Mouse (Mus musculus) megakaryocyte progenitor cell, adult 5-6 weeks (primary cell): ENCODE measurements around the gene Alkbh3. TPM values are rescaled to one million over a fixed set of nuclear protein-coding genes. Genes with fewer than 3 reads are reported as not detected.

ENCODE experiments used
- ATAC-seq: replicated peaks from 2 replicates; pipeline ENCODE4 v1.8.0; 2016; ENCODE audit warnings: mild to moderate bottlenecking, moderate TSS enrichment, inconsistent platforms; ENCODE audit not compliant: poor library complexity
- total RNA-seq, 2 experiments: library from RNA; stranded (forward) in 1 of 2; stranded (reverse) in 1 of 2; fragments of 157-497, 149-512 nt in 1 of 2; fragments of 200-1000 nt in 1 of 2; gene quantifications; 2 replicates each; pipeline versions ENCODE4 v1.2.3 to v1.2.4; 2015 to 2017

The Alkbh3 gene
- total RNA-seq (2015) (58.3 and 101 TPM in 2 replicates), total RNA-seq (2017) (25.2 and 35.2 TPM in 2 replicates)

DNA sequence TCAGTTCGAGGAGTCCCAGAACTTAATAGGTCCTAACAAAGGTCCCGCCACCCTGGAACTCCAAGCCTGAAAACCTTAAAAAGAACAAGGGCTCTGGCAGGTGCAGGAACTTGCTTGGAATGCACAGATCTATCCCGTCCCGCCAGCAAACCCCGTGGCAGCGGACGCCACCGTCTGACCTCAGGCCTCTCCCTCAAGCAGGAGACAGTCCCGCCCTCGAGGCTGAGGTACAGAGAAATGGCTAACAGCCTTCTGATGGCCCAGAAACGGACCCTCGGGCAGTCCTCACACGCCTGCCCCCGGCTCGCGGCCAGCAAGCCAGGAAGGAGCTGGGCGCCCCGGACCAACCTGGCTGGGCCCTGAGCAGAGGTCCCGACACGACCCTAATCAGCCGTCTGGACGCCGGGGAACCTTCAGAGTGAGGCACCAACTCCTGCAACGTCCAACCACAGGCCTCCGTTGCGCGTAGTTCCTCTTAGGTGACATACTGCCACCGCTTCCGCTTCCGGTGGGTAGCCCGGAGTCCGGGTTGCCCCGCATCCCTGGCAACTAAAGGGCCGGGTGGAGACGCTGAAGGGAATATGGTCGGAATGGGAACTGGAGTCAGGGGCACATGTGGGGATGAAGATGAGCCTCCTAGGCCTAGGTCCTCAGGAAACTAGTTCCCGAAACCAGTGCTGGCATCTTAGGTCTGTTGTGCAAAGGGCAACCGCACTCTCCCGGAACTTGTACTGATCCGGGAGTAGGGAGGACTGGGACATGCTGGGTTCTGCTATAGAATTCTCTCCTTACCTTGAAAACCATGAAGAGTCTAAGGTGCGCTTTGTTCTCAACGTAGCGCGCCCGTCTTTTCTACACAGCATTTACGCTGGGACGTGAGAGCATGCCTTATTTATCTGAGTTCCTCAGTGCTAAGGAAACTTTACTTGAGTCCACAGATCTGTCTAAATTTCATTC, at the start of gene Alkbh3:
Gene Alkbh3 (minus strand): TSS at position 473 of the 957 bp plus-strand sequence.
- peak; percentile 100 for ATAC-seq

DNA sequence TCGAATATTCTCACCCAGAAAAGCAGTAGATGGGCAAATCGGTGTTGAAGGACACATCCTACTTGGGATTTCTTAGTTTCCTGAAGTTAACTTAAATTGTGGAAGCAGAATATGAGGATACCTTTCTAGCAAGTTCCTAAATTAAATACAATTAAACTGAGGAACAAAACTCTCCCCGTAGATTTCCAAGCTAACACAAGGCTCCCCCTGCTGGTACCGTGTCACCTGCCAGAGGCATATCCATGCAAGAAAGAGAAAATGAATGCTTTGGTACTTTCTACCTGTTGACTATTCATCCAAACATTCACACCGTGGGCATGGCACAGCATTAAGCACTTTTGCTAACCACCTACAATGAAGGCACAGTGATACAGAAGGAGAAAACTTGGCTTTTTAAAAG, 48.9 kb upstream of the Alkbh3 start:
- no peak for ATAC-seq

DNA sequence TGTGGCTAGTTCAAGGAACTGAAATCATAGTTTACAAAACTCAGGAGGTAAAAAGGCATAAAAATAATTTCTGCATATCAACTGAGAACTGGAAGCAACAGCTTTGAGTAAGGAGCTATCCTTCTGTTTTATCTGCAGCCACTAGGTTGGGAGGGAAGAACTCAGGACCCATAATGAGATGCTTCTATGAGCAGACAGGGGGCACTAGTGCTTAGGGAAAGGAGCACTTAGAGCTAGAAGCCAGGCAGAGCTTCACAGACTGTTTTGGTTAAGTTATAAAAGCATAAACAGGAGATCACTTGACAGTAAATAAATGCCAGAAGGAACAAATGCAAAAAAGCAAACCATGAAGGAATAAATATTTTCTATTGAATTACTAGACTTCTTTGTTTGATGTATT, 44.2 kb upstream of the Alkbh3 start:
- ATAC-seq, result peak; percentile 94

DNA sequence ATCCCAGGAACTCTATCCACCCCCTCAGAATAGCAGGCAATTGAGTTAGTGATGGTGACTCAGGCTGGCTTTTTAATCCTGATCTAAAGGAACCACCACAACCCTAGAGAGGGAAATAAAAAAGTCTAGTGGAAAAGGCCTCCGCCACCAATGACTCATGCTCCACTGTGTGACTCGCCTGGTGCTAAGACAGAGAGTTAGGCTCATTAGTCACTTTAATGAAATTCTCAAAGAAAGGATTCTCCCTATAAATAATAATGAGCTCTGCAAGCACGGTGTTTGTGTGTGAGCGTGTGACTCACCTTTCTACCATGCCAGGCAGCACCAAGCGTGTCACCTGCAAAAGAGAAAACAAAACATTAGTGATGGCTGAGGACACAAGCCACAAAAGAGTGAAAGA, 41.3 kb upstream of the Alkbh3 start:
- ATAC-seq, result no peak

DNA sequence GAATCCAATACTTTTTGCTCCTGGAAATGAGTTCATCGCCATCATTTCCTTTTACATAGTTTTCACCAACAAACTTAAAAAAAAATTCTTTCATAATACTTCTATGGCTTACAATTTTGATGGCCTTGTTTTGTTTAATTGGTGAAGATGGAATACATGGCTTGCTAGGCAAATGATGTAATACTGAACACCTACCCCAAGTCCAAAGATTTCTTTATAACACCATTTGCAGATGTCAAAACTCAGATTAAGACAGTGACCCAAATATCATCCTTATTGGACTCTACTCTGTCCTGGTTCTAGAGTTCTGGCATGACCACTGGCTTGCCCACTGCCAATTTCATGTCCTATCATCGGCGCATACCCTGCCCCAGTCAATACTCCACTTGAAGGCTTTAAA, 40.3 kb upstream of the Alkbh3 start:
- no peak for ATAC-seq

DNA sequence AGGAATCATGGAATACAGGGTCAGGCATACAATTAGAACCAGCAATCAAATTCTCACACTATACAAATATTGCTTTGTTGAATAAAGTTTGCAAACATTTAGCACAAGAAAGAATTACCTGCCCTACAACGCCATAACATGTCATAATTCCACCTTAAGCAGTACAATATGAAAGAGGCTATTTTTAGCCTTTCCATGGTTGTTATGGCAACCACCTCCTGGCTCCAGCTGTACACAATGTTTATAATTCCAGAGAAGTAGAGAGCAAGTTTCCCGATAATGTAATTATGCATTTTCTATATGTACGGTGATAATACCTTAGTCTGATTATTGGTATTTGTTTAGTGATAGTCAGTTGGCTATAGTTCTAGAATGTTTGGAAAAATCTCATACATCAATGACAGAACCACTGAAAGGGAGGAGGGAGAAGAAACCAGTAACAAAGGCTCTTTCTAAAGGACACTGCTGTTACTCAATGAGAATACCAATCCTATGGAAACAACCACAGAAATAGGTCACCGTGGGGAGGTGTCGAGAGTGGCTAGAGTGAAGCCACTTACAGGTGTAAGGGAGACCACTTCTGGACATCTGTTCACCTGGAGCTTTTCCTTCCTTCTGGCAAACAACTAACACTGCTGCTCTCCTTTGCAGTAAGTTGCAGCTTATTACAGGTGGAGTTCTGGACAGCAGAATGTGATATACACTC, 39.0 kb upstream of the Alkbh3 start:
- no peak for ATAC-seq

DNA sequence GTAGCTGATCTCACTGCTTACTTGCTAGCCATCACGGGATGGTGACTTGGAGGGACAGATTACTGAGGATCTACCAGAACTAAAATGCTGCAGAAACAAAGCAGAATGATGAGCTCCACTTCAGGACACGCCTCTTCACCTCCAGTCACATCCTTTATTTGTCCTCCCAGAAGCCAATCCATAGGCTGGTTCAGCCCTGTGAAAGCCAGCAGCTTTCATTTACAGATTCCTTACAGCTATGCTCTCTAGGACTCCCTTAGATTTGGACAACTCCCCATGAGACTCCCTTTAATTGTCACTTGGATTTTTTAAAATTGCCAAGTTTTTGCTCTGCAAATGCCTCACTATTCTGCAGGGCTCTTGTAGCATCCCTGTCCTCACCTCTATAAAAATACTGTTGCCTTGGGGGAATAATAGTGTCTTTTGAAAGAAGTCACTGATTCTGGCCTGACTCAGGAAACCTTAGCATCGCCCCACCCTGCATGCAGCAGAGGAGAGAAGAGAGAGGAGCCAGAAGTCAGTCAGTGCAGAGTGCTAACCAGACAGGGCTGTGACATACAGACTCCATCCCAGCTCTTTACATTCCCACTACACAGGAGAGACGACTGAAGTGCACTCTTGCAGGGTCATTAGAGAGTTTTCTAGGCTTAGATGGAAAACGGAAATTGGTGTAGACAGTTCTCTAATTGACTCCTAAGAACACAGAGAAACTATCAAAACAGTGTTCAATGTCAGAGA, 38.3 kb upstream of the Alkbh3 start:
- ATAC-seq, result no peak

DNA sequence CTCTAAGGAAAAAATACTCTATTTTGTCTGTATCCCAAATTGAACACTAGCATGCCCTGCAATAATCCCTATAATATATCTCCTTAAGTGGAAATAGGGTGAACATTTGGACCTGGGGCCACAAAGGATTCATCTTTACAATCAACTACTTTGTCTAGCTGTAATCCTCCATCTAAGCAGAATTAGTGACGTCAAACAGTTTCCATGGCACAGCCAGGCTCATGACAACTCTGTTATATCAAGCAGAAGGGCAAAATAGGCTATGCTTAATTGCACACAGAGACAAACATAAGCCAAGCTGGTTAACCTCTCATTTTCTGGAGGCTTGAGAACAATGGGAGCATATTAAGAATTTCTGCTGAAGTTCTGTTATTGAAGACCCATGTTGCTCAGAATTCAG, 37.7 kb upstream of the Alkbh3 start:
- no peak for ATAC-seq

DNA sequence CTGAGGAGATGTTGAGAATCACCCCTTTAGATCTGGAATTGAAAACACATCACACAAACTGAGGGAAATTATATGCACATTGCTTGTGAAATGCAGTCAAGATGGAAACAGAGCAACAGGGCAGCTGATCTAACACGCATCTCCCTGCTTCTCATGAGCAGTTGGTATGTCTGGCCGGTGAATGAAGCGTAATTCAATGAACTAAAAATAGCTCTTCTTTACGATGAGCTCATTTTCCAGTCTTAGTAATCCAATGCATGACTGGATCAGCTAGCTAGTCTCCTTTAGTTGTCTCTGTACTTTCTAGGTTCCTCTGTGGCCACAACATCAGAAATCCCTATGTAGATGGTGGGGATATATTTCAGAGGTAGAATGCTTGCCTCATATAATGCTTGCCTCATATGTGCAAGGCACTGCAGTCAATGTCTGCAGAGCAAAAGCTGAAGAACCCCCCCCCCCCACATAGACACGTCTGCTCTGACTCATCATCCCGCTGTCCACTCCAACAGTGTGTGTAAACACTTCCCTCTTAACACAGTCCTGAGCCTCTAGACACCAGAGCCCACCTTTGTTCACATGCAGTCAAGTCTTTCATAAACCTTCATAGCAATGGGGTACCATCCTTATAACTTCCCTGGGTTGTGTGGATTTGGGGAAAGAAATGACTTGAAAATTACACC, 34.9 kb upstream of the Alkbh3 start:
- ATAC-seq, result no peak

DNA sequence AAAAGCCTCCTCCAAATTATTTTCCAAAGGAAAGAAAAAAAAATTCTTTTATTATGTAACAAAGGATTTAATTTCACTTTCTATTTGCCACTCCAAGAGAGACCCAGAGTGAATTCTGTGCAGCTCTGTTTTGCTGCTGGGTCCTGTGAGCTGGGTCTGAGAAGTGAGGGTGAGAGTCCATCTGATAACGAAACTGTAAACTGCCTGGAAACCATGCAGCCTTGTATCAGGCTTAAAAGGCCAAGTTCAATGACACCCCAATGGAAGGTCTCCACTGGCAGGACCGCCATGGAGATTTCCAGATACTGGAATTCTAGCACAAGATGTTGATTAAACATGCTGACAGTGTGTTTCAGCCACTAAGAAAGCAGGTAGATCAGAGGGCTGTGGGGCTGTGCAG, 33.6 kb upstream of the Alkbh3 start:
- no peak for ATAC-seq

DNA sequence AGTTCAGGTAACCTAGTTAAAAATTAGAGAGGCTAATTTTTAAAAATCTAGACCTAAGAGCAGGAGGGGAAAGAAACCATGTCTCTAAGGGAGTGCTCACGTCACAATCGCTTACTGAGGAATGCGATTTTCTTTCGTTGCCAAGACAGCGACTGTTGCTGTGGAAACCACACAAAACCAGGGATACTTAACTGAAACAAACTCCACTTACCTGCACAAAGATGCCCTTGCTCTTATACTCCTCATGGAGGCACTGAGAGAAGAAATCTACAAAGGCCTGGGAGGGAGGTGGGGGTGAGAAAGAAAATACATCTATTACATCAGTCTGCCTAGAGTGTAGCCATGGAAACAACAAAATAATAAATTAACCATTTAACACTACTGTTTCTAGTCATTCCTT, 33.1 kb upstream of the Alkbh3 start:
- no peak for ATAC-seq

DNA sequence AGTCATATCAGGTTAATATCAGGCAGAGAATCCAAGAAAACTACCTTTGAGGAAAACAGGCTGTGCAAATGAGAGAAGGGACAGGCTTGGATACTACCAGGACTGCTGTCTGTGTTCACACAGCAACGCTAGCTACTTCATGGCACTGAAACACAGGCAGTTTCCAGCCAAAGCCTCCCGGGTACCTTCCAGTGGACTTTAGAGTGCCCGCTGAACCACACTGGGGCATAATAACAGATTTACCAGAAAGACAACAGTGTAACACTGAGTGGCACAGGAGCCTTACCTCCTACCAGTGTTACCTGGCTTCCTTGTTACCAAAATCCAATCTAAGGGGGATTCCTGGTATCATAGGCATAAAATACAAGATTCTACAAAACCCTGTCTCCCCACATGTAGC, 31.9 kb upstream of the Alkbh3 start:
- ATAC-seq, result no peak

DNA sequence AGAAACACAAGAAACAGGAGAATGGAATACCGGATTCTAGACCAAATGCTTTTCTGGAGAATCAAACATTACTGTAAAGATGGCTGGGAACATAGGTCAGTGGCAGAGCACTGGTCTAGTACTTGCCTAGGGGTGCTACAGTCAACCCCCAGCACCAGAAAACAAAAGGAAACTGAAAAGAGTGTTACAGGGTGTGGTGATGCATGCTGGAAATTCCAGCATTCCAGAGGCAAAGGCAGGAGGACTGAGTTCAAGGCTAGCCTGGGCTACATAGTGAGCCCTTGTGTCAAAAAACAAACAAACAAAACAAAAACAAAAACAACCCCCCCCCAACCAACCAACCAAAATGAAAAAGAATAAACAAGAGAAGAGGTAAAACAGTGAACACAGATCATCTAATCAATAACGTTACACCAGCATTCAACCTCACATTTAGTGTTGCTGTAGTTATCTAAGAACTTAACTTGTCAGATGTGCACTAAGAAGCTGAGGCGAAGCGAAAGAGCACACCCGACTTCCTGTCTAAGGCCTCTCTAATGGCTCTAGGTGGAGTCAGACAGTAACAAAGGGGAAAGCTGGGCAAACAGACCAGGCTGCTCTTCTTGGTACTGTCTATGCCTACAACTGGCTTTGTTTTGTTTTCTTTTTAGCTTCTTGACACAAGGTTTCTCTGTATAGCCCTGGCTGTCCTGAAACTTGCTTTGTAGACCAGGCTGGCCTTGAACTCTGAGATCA, 30.0 kb upstream of the Alkbh3 start:
- no peak for ATAC-seq

DNA sequence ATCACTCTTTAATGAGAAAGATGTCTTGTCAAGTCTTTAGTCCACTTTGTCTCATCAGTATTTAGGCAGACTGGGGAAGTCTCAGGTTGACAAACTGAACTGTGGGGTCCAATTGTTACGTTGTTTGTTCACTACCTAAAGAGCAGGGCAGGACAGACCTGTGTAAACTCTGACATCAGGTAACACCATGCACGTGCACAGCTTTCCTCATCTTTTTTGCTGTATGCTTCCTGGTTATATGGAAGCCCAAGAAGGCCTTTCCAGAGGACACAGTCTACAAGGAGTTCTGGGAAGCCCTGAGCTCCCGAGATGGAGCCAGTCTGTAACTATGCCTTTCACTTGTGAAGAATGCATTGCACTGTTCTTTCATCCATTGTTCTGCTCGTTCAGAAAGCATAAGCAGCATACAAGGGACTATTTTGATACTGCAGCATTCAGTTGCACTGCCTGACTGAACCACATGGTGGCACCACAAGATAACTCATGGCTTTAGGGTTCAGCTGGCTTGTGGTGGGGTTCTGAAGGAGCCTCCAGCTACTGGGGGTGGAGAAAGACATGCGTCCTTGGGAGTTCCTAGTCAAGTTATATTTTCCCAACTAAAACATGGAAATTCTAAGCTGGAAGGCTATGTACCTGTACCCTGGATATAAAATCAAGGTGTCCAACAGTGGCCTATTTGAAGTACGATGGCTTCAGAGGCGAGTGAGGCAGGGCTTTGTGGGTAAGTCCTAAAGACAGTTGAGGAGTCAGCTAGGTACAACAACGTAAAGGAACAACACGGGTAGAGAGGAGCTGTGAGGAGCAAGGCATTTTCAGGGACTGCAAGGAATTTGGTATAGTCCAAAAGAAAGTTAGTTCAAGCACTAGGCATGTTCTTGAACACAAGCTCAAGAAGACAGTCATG, 25.1 kb upstream of the Alkbh3 start:
- ATAC-seq, result peak; percentile 97

DNA sequence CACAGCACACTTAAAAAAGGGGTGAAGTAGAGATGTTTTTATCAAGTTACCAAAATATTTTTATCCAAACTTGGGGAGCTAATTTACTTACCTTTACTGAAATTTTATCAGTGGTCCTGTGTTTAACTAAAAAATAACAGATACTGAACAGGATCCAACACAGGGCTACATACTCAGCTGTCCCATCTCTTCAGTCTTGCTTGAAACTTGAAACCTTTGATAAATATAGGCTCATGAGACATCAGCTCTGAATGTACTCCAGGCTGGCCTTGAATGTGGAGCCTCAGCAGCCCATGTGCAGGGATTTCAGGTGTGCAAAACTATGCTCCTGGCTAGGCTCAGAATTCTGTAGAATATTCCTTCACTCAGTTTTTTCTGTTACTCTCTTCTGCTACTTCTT, 20.0 kb upstream of the Alkbh3 start:
- no peak for ATAC-seq

DNA sequence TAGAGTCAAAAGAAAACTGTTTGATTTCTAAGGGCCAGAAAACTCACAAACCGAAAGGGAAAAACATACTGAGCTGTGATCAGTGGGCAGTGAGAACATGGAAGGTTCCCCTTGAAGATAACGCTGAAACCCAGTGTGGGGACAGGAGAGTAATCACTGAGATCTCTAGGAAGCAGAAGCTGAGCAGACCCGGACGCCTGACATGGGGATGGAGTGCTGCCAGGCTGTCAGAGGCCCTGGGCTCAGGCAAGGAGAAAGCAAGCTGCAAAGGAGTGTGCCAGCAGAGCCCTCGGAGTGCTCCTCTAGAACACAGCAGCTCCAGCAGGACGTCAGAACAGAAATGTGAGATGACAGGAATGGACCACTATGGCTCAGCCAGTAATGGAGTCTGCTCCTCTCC, 14.0 kb upstream of the Alkbh3 start:
- no peak for ATAC-seq

DNA sequence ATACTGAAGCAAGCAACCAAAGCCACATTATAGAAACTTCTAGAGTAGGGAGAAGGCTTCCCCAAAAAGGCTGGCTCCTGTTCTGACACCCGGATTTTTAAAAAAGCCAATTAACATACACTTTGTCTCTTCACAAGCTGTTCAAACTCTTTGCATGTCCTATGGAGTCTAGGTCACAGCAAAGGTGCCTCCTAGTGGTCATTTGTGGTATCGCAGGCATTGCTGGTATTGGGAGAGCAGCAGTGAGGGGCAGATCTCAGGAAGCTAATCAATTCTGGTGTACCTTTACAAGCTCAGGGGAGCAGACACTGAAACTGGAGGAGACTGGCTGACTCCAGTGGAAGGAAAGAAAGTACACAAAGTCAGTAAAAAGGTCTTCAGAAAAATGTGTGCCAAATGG, 8.3 kb downstream of the Alkbh3 start:
- ATAC-seq, result peak; percentile 95

DNA sequence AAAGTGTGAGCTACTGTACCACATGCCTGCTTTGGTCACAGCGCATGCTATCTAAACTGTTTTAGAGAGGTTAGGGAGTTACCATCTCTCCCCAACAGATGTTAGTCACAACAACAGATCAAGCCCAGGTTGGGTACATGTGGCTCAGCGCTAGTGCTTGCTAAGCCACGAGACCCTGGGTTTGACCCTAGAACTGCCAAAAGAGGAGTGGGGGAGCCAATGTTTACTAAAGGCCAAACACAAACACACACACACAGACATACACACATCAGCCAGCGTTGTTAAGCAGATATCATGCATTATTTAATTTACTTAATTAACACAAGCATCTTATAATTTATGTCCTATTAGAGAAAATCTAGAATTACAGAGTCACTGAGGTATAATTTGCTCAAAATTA, 8.7 kb downstream of the Alkbh3 start:
- ATAC-seq, result no peak

DNA sequence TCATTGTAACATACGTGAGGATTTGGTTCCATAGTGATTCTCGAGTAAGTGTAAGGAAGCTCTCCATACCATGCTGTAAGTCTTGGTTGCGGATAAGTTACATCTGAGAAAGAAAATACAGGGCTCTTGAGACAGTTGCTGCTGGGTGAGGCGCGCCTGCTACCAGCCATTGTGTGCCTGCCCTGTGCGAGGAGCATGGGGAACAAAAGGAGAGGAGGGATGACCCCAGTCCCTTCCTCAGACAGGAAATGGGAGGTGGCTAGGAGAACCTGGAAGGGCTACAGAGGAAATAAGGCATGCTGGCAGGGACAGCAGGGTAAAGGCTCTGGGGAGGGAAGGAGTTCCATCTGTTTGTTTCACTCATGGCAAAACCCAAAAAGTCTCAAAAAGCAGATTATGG, 9.2 kb downstream of the Alkbh3 start:
- ATAC-seq, result no peak
